ENCODE assay signal across 13 mouse cellular contexts in genomic region chr2:179565611-179566010, GRCm38 (mm10).
DNase-seq lines count a peak whose midpoint lies in the region; ATAC-seq lines count a peak whose summit lies in the region.
"Had no signal": no experiment of that assay in that cellular context is flagged by ENCODE, and none has a peak within 500 bp of the region (broad histone marks: within the 10 kb centered on the region; RNA-seq: fewer than 3 reads in every experiment).

No protein-coding gene starts in this region.

- H3K9me3 ChIP-seq in forebrain, embryonic 12.5 days = no peaks in the 10 kb centered on the region; the same call in 1 of the 2 replicates
- H3K9me3 ChIP-seq in forebrain, embryonic 11.5 days (ENCODE audit: control insufficient read depth, low read length) = peaks cover 3% of the 10 kb centered on the region; the same call in 1 of the 2 replicates
- H3K9me3 ChIP-seq in midbrain, embryonic 11.5 days (ENCODE audit: control insufficient read depth, low read length) = no peaks in the 10 kb centered on the region
- no peaks in the 10 kb centered on the region for H3K9me3 ChIP-seq in midbrain, embryonic 10.5 days (replicated peaks)
- H3K9me3 ChIP-seq in hindbrain, embryonic 16.5 days (ENCODE audit: control insufficient read depth, low read length) = no peaks in the 10 kb centered on the region
- H3K9me3 ChIP-seq in neural tube, embryonic 14.5 days (ENCODE audit: control insufficient read depth, low read length) = no peaks in the 10 kb centered on the region

- H3K4me3 ChIP-seq in forebrain, embryonic 12.5 days (replicated peaks) = no peak overlapping the region
- H3K4me3 ChIP-seq in forebrain, embryonic 11.5 days (ENCODE audit: low read depth, low read length) = no peak overlapping the region
- H3K4me3 ChIP-seq in midbrain, embryonic 11.5 days (ENCODE audit: low read depth, low read length) = no peak overlapping the region
- H3K4me3 ChIP-seq in midbrain, embryonic 10.5 days = no peak overlapping the region
- no peak overlapping the region for H3K4me3 ChIP-seq in hindbrain, embryonic 16.5 days (ENCODE audit: low read length)
- no peak overlapping the region for H3K4me3 ChIP-seq in neural tube, embryonic 14.5 days (ENCODE audit: low read depth, low read length)

- peak overlapping the region; percentile 37; the same call in 1 of the 2 replicates for H3K27ac ChIP-seq in forebrain, embryonic 12.5 days
- no peak overlapping the region; the same call in 1 of the 2 replicates for H3K27ac ChIP-seq in forebrain, embryonic 11.5 days (ENCODE audit: low read depth, low read length)
- no peak overlapping the region for H3K27ac ChIP-seq in midbrain, embryonic 11.5 days (ENCODE audit: low read depth, low read length)
- H3K27ac ChIP-seq in midbrain, embryonic 10.5 days (replicated peaks) = no peak overlapping the region
- H3K27ac ChIP-seq in hindbrain, embryonic 16.5 days (ENCODE audit: low read depth, low read length) = no peak overlapping the region
- no peak overlapping the region for H3K27ac ChIP-seq in neural tube, embryonic 14.5 days (ENCODE audit: low read depth, low read length)

- no peak for DNase-seq in forebrain, embryonic 11.5 days (ENCODE audit: low spot score)
- DNase-seq in midbrain, embryonic 11.5 days (ENCODE audit: low spot score, missing footprints) = peak; percentile 77
- DNase-seq in midbrain, embryonic 10.5 days (ENCODE audit: low spot score) = no peak
- DNase-seq in Muller cell, postnatal 12 days (ENCODE audit: inconsistent ontology term) = no peak
- no peak for DNase-seq in urinary bladder, postnatal 10 days (ENCODE audit: low spot score)
- DNase-seq: adrenal gland, adult 8-10 months; gastrocnemius, postnatal 36 days; heart, postnatal 14 days; kidney, postnatal 10 days; lung, embryonic 14.5 days had no signal

- WGBS in forebrain, embryonic 12.5 days = 38% methylated on average over 12 of the region's 12 CpGs
- WGBS in forebrain, embryonic 11.5 days = 32% methylated on average over 12 of the region's 12 CpGs
- 44% methylated on average over 12 of the region's 12 CpGs for WGBS in midbrain, embryonic 11.5 days
- 40% methylated on average over 12 of the region's 12 CpGs for WGBS in midbrain, embryonic 10.5 days
- 33% methylated on average over 12 of the region's 12 CpGs for WGBS in hindbrain, embryonic 16.5 days
- WGBS in neural tube, embryonic 14.5 days = 12% methylated on average over 12 of the region's 12 CpGs

- H3K36me3 ChIP-seq in forebrain, embryonic 12.5 days (replicated peaks) = no peaks in the 10 kb centered on the region
- no peaks in the 10 kb centered on the region for H3K36me3 ChIP-seq in forebrain, embryonic 11.5 days (ENCODE audit: control insufficient read depth, insufficient read depth, low read length)
- no peaks in the 10 kb centered on the region for H3K36me3 ChIP-seq in midbrain, embryonic 11.5 days (ENCODE audit: control insufficient read depth, insufficient read depth, low read length)
- H3K36me3 ChIP-seq in midbrain, embryonic 10.5 days = no peaks in the 10 kb centered on the region
- no peaks in the 10 kb centered on the region for H3K36me3 ChIP-seq in hindbrain, embryonic 16.5 days (ENCODE audit: control insufficient read depth, insufficient read depth, low read length)
- no peaks in the 10 kb centered on the region for H3K36me3 ChIP-seq in neural tube, embryonic 14.5 days (ENCODE audit: control insufficient read depth, insufficient read depth, low read length)

- no peak overlapping the region for H3K9ac ChIP-seq in forebrain, embryonic 12.5 days
- H3K9ac ChIP-seq in forebrain, embryonic 11.5 days (ENCODE audit: low read length) = no peak overlapping the region
- no peak overlapping the region for H3K9ac ChIP-seq in midbrain, embryonic 11.5 days (ENCODE audit: low read length)
- H3K9ac ChIP-seq in hindbrain, embryonic 16.5 days (ENCODE audit: low read depth, low read length) = no peak overlapping the region
- H3K9ac ChIP-seq in neural tube, embryonic 14.5 days (replicated peaks; ENCODE audit: low read depth, low read length) = no peak overlapping the region
- H3K9ac ChIP-seq: lung, embryonic 14.5 days had no signal

- H3K4me2 ChIP-seq in forebrain, embryonic 12.5 days = no peak overlapping the region
- no peak overlapping the region for H3K4me2 ChIP-seq in forebrain, embryonic 11.5 days (ENCODE audit: low read depth, low read length, severe bottlenecking)
- H3K4me2 ChIP-seq in midbrain, embryonic 11.5 days = no peak overlapping the region
- H3K4me2 ChIP-seq in hindbrain, embryonic 16.5 days (ENCODE audit: low read length) = no peak overlapping the region
- no peak overlapping the region for H3K4me2 ChIP-seq in neural tube, embryonic 14.5 days (ENCODE audit: low read depth, low read length)
- H3K4me2 ChIP-seq: lung, embryonic 14.5 days had no signal

- ATAC-seq in forebrain, embryonic 12.5 days (ENCODE audit: low FRiP score) = no peak
- no peak for ATAC-seq in forebrain, embryonic 11.5 days (replicated peaks; ENCODE audit: low FRiP score)
- ATAC-seq in midbrain, embryonic 11.5 days (ENCODE audit: low FRiP score) = no peak
- 0 out of 2 replicates have a peak, but pooled peaks have one; percentile 35 for ATAC-seq in hindbrain, embryonic 16.5 days
- peak; percentile 40; the same call in 1 of the 2 replicates for ATAC-seq in neural tube, embryonic 14.5 days (ENCODE audit: low read depth)

- no peaks in the 10 kb centered on the region for H3K27me3 ChIP-seq in forebrain, embryonic 12.5 days
- H3K27me3 ChIP-seq in forebrain, embryonic 11.5 days (ENCODE audit: control insufficient read depth, insufficient read depth, low read length) = no peaks in the 10 kb centered on the region
- no peaks in the 10 kb centered on the region for H3K27me3 ChIP-seq in midbrain, embryonic 11.5 days (ENCODE audit: control insufficient read depth, insufficient read depth, low read length)
- H3K27me3 ChIP-seq in midbrain, embryonic 10.5 days (ENCODE audit: low read depth, poor library complexity, severe bottlenecking) = 0 out of 2 replicates have a peak, but pooled peaks cover under 1% of the 10 kb centered on the region
- H3K27me3 ChIP-seq in hindbrain, embryonic 16.5 days (replicated peaks; ENCODE audit: control insufficient read depth, insufficient read depth, low read length) = no peaks in the 10 kb centered on the region
- no peaks in the 10 kb centered on the region for H3K27me3 ChIP-seq in neural tube, embryonic 14.5 days (ENCODE audit: control insufficient read depth, insufficient read depth, low read length)

- H3K4me1 ChIP-seq in forebrain, embryonic 12.5 days = peaks cover 13% of the 10 kb centered on the region
- peaks cover 15% of the 10 kb centered on the region for H3K4me1 ChIP-seq in forebrain, embryonic 11.5 days (replicated peaks; ENCODE audit: control insufficient read depth, insufficient read depth, low read length)
- H3K4me1 ChIP-seq in midbrain, embryonic 11.5 days (ENCODE audit: control insufficient read depth, insufficient read depth, low read length) = no peaks in the 10 kb centered on the region
- peaks cover 18% of the 10 kb centered on the region for H3K4me1 ChIP-seq in midbrain, embryonic 10.5 days
- peaks cover 4% of the 10 kb centered on the region for H3K4me1 ChIP-seq in hindbrain, embryonic 16.5 days (ENCODE audit: control insufficient read depth, insufficient read depth, low read depth, low read length)
- H3K4me1 ChIP-seq in neural tube, embryonic 14.5 days (ENCODE audit: control insufficient read depth, insufficient read depth, low read length) = peaks cover 16% of the 10 kb centered on the region; the same call in 1 of the 2 replicates

Comparison
In these comparisons a context has a peak if more than half of its experiments do, and no peak if none do; other contexts are left out.
1. ATAC-seq: peak in hindbrain, embryonic 16.5 days (single experiment) and neural tube, embryonic 14.5 days (single experiment); none in forebrain, embryonic 12.5 days (single experiment), forebrain, embryonic 11.5 days (single experiment) and midbrain, embryonic 11.5 days (single experiment).